Mouse (Mus musculus) ES-E14 (cell line): ENCODE measurements around the gene Ptpru. TPM values are rescaled to one million over a fixed set of nuclear protein-coding genes. Genes with fewer than 3 reads are reported as not detected.

Experiments used
- DNase-seq: peaks from one replicate; pipeline ENCODE4 v3.0.0-alpha.2; 2013; ENCODE audit warnings: low read depth, low spot score
- H3K27ac ChIP-seq: 2 replicates; pipeline ENCODE4 v1.5.1; 2012; ENCODE audit warnings: low read depth, mild to moderate bottlenecking, low read length, moderate library complexity, mixed read lengths; ENCODE audit not compliant: poor library complexity, insufficient read depth, severe bottlenecking
- H3K36me3 ChIP-seq: 2 replicates; pipeline ENCODE4 v1.6.1; 2012; ENCODE audit warnings: mild to moderate bottlenecking, low read length, moderate library complexity, mixed read lengths; ENCODE audit not compliant: control insufficient read depth, poor library complexity, insufficient read depth, severe bottlenecking
- H3K4me1 ChIP-seq, 2 experiments: fragments of 150-350 bp in 1 of 2; sonication (generic) in 1 of 2; 2 replicates each; pipeline ENCODE4 v1.6.1; 2012; ENCODE audit warnings: low read length in 2 of 2, mild to moderate bottlenecking in 1 of 2, mixed read lengths in 1 of 2; ENCODE audit not compliant: control insufficient read depth in 2 of 2, insufficient read depth in 2 of 2, poor library complexity in 1 of 2
- H3K4me3 ChIP-seq, 2 experiments: fragments of 150-350 bp in 1 of 2; sonication (generic) in 1 of 2; 2 replicates each; pipeline ENCODE4 v1.5.1; 2012; ENCODE audit warnings: low read length in 2 of 2, low read depth in 1 of 2, mild to moderate bottlenecking in 1 of 2, mixed read lengths in 1 of 2; ENCODE audit not compliant: insufficient read depth in 1 of 2, poor library complexity in 1 of 2, severe bottlenecking in 1 of 2
- H3K9ac ChIP-seq: 2 replicates; pipeline ENCODE4 v1.6.1; 2012; ENCODE audit warnings: low read depth, mild to moderate bottlenecking, low read length, mixed read lengths; ENCODE audit not compliant: poor library complexity, insufficient read depth, severe bottlenecking
- H3K9me3 ChIP-seq: fragments of 150-350 bp; sonication (generic); 2 replicates; pipeline ENCODE4 v1.6.1; 2012; ENCODE audit warnings: low read depth, mild to moderate bottlenecking, low read length; ENCODE audit not compliant: control insufficient read depth, insufficient read depth
- CHD2 ChIP-seq: IDR thresholded peaks from 2 replicates; pipeline ENCODE4 v1.6.1; 2014; ENCODE audit warnings: mild to moderate bottlenecking, low read depth, low read length, inconsistent platforms
- HCFC1 ChIP-seq: IDR thresholded peaks from 2 replicates; pipeline ENCODE4 v1.6.1; 2012; ENCODE audit warnings: low read length, inconsistent platforms, borderline replicate concordance; ENCODE audit not compliant: insufficient read depth
- MAFK ChIP-seq: IDR thresholded peaks from 2 replicates; pipeline ENCODE4 v1.6.1; 2014; ENCODE audit warnings: mild to moderate bottlenecking, low read depth, low read length, inconsistent platforms; ENCODE audit not compliant: insufficient read depth
- ZC3H11A ChIP-seq: IDR thresholded peaks from 2 replicates; pipeline ENCODE4 v1.6.1; 2012; ENCODE audit warnings: low read depth, mild to moderate bottlenecking, inconsistent platforms, low read length, borderline replicate concordance
- ZNF384 ChIP-seq: IDR thresholded peaks from 2 replicates; pipeline ENCODE4 v1.6.1; 2012; ENCODE audit warnings: low read depth, low read length, inconsistent platforms
- in situ Hi-C, 2 experiments: fragments of 600-800 bp; cut with MboI; formaldehyde crosslinking; loops; one replicate each; pipeline ENCODE4 v1.15.1; 2025; ENCODE audit warnings: low sequenced_read_pairs in 2 of 2, inconsistent platforms in 1 of 2; ENCODE audit not compliant: unreplicated experiment in 2 of 2
- total RNA-seq: library from RNA; depleted of rRNA; stranded (reverse); fragments of 300-350 nt; gene quantifications from 2 replicates; pipeline ENCODE4 v1.2.3, GENCODE M21; 2012

The Ptpru gene
- total RNA-seq, 1 experiment: 11.2 TPM

GRCm38 (mm10) chr4:131873293-131874168 is 35.4 kb upstream of the Ptpru start, which contains the start of gene Srsf4:
Gene Srsf4, plus strand, starts transcription at chr4:131873617.
- Histone ChIP-seq H3K36me3 (peaks cover 2% of the 10 kb centered on the region; the same call in 1 of the 2 replicates), H3K4me3 (peak within 1 kb of the TSS; percentile 98 to 99), H3K27ac (peak within 1 kb of the TSS; percentile 97), H3K9ac (peak within 1 kb of the TSS; percentile 100), H3K9me3 (no peaks in the 10 kb centered on the region), H3K4me1 (peaks cover 5 to 14% of the 10 kb centered on the region in 2 experiments; a peak in 3 of 4 replicates)
- TF ChIP-seq MAFK (no peak), HCFC1 (peak; percentile 51), ZC3H11A (no peak), CHD2 (peak; percentile 91), ZNF384 (no peak)
- peak; percentile 81 for DNase-seq
- in situ Hi-C loops: no loop called here

- DNase-seq: no peak
- Histone ChIP-seq H3K36me3 (peaks cover 2% of the 10 kb centered on the region; the same call in 1 of the 2 replicates), H3K4me3 (peak overlapping the region; percentile 84 to 88), H3K4me1 (peaks cover 5 to 14% of the 10 kb centered on the region in 2 experiments; a peak in 3 of 4 replicates), H3K27ac (peak overlapping the region; percentile 14; the same call in 1 of the 2 replicates), H3K9ac (peak overlapping the region; percentile 85), H3K9me3 (no peaks in the 10 kb centered on the region)
- in situ Hi-C loops: no loop called here
- TF ChIP-seq HCFC1 (no peak), CHD2 (no peak), ZNF384 (no peak), ZC3H11A (no peak), MAFK (no peak)
Observed at GRCm38 (mm10) chr4:131872672-131873292, 34.7 kb upstream of the Ptpru start.

- Histone ChIP-seq H3K4me3 (no peak overlapping the region), H3K9me3 (no peaks in the 10 kb centered on the region), H3K27ac (no peak overlapping the region), H3K9ac (no peak overlapping the region), H3K36me3 (peaks cover 23% of the 10 kb centered on the region; the same call in 1 of the 2 replicates), H3K4me1 (no peaks in the 10 kb centered on the region)
- no peak for TF ChIP-seq ZNF384
- TF ChIP-seq HCFC1: no peak
- no peak for TF ChIP-seq MAFK
- no peak for TF ChIP-seq ZC3H11A
- no peak for TF ChIP-seq CHD2
- in situ Hi-C loops: no loop called here
- DNase-seq: no peak
Observed at GRCm38 (mm10) chr4:131861341-131861739, 23.3 kb upstream of the Ptpru start.

GRCm38 (mm10) chr4:131860492-131861340 is 22.6 kb upstream of the Ptpru start:
- H3K4me3 ChIP-seq: no peak overlapping the region
- TF ChIP-seq MAFK (no peak), CHD2 (no peak), ZNF384 (no peak), ZC3H11A (no peak), HCFC1 (no peak)
- peaks cover 23% of the 10 kb centered on the region; the same call in 1 of the 2 replicates for H3K36me3 ChIP-seq
- H3K27ac ChIP-seq: no peak overlapping the region
- no peaks in the 10 kb centered on the region for H3K9me3 ChIP-seq
- peak; percentile 75 for DNase-seq
- no peaks in the 10 kb centered on the region for H3K4me1 ChIP-seq
- in situ Hi-C loops: no loop called here
- no peak overlapping the region for H3K9ac ChIP-seq
